Mouse (Mus musculus) adrenal gland, adult 8-10 months (tissue): ENCODE data around the gene Acta2. TPM values are rescaled to one million over a fixed set of nuclear protein-coding genes. Genes with fewer than 3 reads are reported as not detected.

Experiments used
- DNase-seq: peaks from one replicate; pipeline ENCODE4 v3.0.0; 2022
- total RNA-seq, 4 experiments: library from RNA; stranded (reverse); gene quantifications; 2 replicates each; pipeline ENCODE4 v1.2.4; 2022

The Acta2 gene
- 10 to 100 TPM; 26.3 to 60.4 (median 36.5) TPM for total RNA-seq

GRCm38 (mm10) chr19:34254880-34255681, at the start of gene Acta2:
Gene Acta2, minus strand, starts transcription at chr19:34255590.
- no peak for DNase-seq

- no peak for DNase-seq
Observed at GRCm38 (mm10) chr19:34304917-34305316, 49.5 kb upstream of the Acta2 start.

- no peak for DNase-seq
Observed at GRCm38 (mm10) chr19:34300430-34300829, 45.0 kb upstream of the Acta2 start.

- DNase-seq, result no peak
Observed at GRCm38 (mm10) chr19:34299229-34299628, 43.8 kb upstream of the Acta2 start.

- DNase-seq, result no peak
Observed at GRCm38 (mm10) chr19:34298531-34298930, 43.1 kb upstream of the Acta2 start.

- no peak for DNase-seq
Observed at GRCm38 (mm10) chr19:34295442-34295841, 40.1 kb upstream of the Acta2 start.

- DNase-seq, result no peak
Observed at GRCm38 (mm10) chr19:34293376-34293947, 38.1 kb upstream of the Acta2 start.

- DNase-seq, result no peak
Observed at GRCm38 (mm10) chr19:34292701-34293100, 37.3 kb upstream of the Acta2 start.

GRCm38 (mm10) chr19:34291956-34292355, 36.6 kb upstream of the Acta2 start:
- no peak for DNase-seq

GRCm38 (mm10) chr19:34291379-34291778, 36.0 kb upstream of the Acta2 start:
- no peak for DNase-seq

- DNase-seq, result no peak
Observed at GRCm38 (mm10) chr19:34290872-34291341, 35.5 kb upstream of the Acta2 start.

- DNase-seq, result peak; percentile 78
Observed at GRCm38 (mm10) chr19:34289948-34290789, 34.8 kb upstream of the Acta2 start, which contains the start of gene Fas. Gene Fas, plus strand, starts transcription at chr19:34290666.

- no peak for DNase-seq
Observed at GRCm38 (mm10) chr19:34288696-34289095, 33.3 kb upstream of the Acta2 start.

- no peak for DNase-seq
Observed at GRCm38 (mm10) chr19:34287656-34288415, 32.4 kb upstream of the Acta2 start.

GRCm38 (mm10) chr19:34287221-34287620, 31.8 kb upstream of the Acta2 start:
- DNase-seq, result no peak

GRCm38 (mm10) chr19:34284826-34285225, 29.4 kb upstream of the Acta2 start:
- DNase-seq, result no peak

GRCm38 (mm10) chr19:34284383-34284782, 29.0 kb upstream of the Acta2 start:
- DNase-seq, result no peak

- DNase-seq, result no peak
Observed at GRCm38 (mm10) chr19:34283614-34284013, 28.2 kb upstream of the Acta2 start.

GRCm38 (mm10) chr19:34278078-34278477, 22.7 kb upstream of the Acta2 start:
- DNase-seq, result no peak

GRCm38 (mm10) chr19:34273073-34273472, 17.7 kb upstream of the Acta2 start:
- DNase-seq, result no peak

- no peak for DNase-seq
Observed at GRCm38 (mm10) chr19:34270824-34271464, 15.6 kb upstream of the Acta2 start.
